Mouse (Mus musculus) cerebellum, adult (tissue): ENCODE measurements around the gene Cngb1.
"Not testable (repeated sequence)": the region's sequence is repeated elsewhere in the genome, so short reads cannot be mapped to it uniquely, and the experiment has no call there.

Experiments used
- ATAC-seq: cut with Nextera tagmentation; 2 replicates; pipeline ENCODE4 v1.9.2; 2017; ENCODE audit warnings: mild to moderate bottlenecking, moderate library complexity, mixed read lengths; ENCODE audit not compliant: insufficient number of reproducible peaks, low FRiP score, low TSS enrichment

Gene Cngb1

DNA sequence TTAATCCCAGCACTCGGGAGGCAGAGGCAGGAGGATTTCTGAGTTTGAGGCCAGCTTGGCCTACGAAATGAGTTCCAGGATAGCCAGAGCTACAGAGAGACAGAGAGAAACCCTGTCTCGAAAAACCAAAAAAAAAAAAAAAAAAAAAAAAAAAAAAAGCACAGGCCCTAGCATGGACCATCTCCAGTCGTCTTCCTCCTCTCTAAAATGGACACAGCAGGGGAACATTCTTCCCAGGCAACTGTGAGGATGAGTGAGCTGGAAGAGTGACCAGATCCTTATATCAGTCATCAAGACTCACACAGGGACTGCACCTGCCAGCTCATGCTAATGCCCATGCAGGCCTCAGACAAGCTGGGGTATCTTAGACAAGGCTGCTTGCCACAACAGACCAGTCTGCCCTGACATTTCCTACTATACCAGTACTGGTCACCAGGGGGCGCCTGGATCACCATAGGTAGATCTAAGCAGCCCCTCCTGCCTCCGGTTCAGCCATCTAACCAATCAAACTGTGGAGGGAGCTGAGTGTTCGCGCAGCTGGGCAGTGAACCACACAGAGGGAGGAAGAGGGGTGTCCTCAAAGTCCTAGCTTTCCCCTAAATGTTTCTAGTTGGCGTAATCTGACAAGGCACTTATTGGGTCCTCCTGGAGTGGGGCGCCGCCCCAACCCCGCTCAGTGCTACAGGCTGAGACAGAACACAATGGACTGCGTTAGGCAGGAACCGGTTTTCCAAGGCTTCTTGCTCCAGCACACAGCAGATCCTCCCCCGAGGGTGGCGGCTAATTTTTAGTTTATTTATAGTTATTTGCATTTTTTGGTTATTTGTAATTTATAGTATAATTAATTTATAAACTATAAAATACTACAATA lies 51.6 kb downstream of the Cngb1 start:
- peak; percentile 91 for ATAC-seq

DNA sequence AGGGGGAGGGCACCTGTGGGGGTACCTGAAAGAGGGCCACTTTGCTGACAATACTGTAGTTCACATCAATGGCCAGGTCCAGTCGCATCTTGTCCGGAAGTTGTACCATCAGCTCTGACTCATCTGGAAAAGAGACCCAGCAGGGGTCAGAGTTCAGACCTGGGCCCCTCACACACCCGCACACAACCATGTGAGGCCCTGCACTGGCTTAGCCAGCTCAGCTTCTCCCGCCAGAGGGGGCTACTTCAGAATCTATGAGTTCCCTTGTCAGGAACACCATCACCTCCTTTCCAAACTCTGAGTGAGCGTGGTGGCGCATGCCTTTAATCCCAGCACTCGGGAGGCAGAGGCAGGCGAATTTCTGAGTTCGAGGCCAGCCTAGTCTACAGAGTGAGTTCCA lies 54.3 kb downstream of the Cngb1 start:
- ATAC-seq = no peak

GRCm38 (mm10) chr8:95249847-95250246 lies 56.5 kb downstream of the Cngb1 start:
- ATAC-seq = no peak

GRCm38 (mm10) chr8:95247277-95247676 lies 59.1 kb downstream of the Cngb1 start:
- no peak for ATAC-seq

DNA sequence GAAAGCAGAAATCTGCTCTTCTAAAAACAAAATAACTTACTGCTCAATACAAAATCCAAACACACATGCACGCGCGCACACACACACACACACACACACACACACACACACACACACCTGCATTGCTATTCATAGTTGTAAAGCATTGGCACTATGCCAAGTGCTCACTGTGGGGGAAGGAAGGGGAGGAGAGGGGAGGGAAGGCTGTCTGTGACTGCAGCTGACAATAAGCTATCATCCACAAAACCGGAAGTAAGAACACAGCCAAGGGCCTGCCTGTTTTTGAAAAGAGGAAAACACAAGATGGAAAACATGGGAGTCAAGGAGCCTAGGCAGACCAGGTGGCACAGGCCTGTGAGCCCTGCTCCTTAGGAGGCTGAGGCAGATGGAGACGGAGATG lies 61.2 kb downstream of the Cngb1 start:
- no peak for ATAC-seq

DNA sequence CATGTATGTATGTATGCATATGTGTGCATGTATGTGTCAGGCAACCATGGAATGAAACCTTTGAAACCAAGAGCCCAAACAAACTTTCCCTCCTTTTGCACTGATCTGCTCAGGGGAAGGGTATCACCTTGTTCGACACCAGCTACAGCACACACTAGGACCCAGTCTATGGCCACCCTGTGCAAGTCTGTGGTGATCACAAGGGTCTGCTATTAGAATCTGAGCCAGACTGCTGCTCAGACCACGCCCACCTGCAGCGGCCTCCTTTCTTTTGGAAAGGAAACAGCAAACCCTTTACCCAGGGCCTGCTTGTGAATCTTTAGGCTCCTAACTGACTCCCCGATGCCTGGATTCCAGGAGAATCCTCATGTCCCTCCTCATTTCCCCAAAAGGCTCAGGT lies 62.5 kb downstream of the Cngb1 start:
- ATAC-seq = no peak

DNA sequence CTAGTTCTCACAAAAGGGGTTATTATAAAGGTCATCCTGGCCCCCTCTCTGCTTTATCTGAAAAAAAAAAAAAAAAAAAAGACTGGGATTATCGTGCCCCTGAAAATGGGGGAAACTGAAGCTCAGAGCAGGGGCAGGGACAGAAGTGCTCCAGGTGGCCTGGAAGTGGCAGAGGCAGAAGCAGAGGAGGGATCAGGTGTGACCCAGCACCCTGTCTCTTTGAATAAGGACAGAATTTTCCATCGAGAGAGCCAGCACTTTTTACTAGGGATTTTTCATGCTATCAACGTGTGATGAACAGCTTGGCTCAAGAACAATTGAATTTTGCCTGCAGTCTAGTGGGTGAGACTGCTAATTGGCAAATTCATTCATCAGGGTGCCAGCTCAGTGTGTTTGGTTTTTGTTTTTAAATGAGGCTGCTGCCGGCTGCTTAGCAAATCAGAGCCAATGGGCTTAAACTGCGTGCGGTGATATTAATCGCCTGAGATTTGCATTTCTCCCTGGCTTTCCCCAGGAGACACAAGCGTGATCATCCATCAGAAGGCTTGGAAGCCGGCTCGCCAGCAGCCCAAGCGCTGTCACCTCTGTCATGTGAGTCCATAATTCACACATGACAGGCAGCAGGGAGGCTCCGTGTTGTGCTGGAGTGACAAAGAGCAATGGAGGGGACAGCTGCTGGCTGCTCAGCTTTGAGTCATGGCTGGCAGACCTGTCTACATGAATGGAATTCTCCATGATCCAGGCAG lies 63.4 kb downstream of the Cngb1 start:
- 0 out of 2 replicates have a peak, but pooled peaks have one; percentile 12 for ATAC-seq

- no peak for ATAC-seq
These were observed 64.1 kb downstream of the Cngb1 start for GRCm38 (mm10) chr8:95242099-95242825.

- ATAC-seq = peak; percentile 56
These were observed 70.7 kb downstream of the Cngb1 start for GRCm38 (mm10) chr8:95235683-95236082.

DNA sequence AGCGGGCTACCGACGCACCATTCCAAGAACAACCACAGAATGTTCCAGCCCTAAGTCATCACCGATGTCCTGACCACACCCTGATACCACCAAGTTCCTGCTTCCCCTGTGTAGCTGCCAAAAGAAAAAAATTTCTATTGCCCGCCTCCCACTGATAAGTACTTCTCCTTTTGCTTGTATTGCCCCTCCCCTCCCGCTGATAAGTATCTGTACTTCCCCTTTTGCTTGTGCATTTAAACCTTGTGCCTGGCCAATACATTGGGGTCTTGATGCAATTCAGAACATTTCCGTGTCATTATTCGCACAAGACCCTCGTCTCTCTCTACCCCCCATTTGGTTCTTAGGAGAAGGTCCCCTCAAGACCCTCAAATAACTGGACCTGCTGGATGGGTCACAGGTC lies 76.3 kb downstream of the Cngb1 start:
- not testable (repeated sequence) for ATAC-seq

DNA sequence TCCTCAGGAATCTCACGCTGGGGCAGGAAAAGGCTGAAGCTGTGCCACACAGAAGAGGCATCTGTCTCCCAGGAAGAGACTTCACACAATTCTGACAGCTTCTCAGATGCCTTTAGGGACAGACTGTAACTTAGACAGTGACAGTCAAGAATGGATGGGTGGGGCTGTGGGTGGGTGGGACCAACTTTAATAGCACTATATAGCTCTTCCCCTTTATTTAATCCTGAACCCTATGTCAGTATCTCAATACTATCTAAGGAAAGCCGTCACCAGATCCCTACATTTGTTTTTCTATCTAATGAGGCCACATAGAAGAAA lies 79.3 kb downstream of the Cngb1 start:
- ATAC-seq = no peak

GRCm38 (mm10) chr8:95226251-95227150 lies 79.9 kb downstream of the Cngb1 start:
- ATAC-seq = no peak

GRCm38 (mm10) chr8:95223969-95224368 lies 82.4 kb downstream of the Cngb1 start:
- no peak for ATAC-seq

DNA sequence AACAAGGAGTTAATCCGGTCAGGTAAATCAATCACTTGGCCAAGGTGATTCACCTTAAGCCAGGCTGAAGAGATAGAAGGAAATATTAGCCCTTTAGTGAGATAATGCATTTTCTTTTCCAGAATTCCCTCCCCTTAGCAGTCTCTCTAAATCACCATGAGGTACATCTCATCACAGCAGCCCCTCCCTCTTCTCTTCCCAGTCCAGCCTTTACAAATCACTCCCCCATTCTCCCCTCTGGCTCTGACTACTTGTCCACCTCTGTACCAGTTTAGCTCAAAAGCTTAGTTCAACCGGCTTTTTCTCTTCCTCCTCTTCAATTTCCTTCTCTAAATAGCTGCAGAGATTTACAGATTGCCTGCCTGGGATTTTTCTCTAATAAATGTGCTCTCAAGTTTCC lies 85.3 kb downstream of the Cngb1 start:
- no peak for ATAC-seq

GRCm38 (mm10) chr8:95220571-95220998 lies 85.8 kb downstream of the Cngb1 start:
- ATAC-seq = no peak

- ATAC-seq = no peak
These were observed 86.8 kb downstream of the Cngb1 start for GRCm38 (mm10) chr8:95219623-95220022.

- ATAC-seq = no peak
These were observed 90.5 kb downstream of the Cngb1 start for GRCm38 (mm10) chr8:95215709-95216360.

DNA sequence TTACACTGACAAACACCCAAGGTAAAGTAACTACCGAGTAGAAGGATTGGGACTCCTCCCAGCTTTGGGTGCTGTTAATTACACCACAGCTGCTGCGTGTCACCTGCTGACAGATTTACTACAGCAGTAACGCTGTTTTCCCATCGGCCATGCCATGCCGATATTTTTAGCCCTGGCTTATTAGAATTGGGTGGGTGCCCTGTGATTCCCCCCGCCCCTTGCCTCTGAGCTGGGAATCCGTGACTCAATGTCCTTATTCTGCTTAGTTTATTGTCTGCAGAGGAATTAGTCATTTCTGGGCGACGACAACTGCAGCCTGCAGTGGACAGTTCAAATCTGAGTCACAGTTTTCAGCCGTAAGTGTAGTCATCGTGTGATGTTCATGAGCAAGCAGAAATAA lies 96.5 kb downstream of the Cngb1 start:
- no peak for ATAC-seq

DNA sequence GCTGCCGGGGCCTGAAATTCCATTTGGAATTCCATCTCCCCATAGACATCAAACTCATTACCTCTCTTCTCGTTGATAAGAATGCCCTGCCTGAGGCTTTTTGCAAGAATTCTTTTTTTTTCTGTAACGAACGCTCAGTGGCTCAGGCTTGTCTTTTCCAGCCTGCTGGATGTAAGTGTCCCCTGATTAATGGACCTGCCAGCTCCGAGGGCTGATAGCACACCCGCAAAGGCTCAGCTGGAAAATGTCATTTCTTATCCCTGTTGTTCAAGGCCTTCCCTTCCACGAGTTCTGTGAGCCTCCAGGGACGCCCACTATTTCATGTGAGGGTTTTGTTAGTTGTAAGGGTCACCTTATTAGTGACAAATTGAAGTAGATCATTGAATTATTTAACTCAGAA lies 100.4 kb downstream of the Cngb1 start:
- ATAC-seq = no peak

GRCm38 (mm10) chr8:95204039-95204380 lies 102.4 kb downstream of the Cngb1 start:
- ATAC-seq = peak; percentile 74
